Mouse (Mus musculus) erythroblast, embryonic 14.5 days (primary cell): ENCODE measurements around the gene Pard3b. TPM values are rescaled to one million over a fixed set of nuclear protein-coding genes. Genes with fewer than 3 reads are reported as not detected.

Source experiments
- H3K27me3 ChIP-seq: 2 replicates; pipeline ENCODE4 v1.6.1; 2012; ENCODE audit warnings: inconsistent platforms; ENCODE audit not compliant: control insufficient read depth
- H3K36me3 ChIP-seq: 2 replicates; pipeline ENCODE4 v1.6.1; 2012; ENCODE audit warnings: mild to moderate bottlenecking, inconsistent platforms; ENCODE audit not compliant: control insufficient read depth
- H3K4me1 ChIP-seq: 2 replicates; pipeline ENCODE4 v1.6.1; 2012; ENCODE audit warnings: inconsistent platforms; ENCODE audit not compliant: control insufficient read depth
- H3K4me3 ChIP-seq: replicated peaks from 2 replicates; pipeline ENCODE3; 2012; ENCODE audit warnings: moderate library complexity, mild to moderate bottlenecking, inconsistent platforms
- H3K9me3 ChIP-seq: 2 replicates; pipeline ENCODE4 v1.6.1; 2012; ENCODE audit warnings: low read length, inconsistent platforms, mixed read lengths; ENCODE audit not compliant: control insufficient read depth
- GATA1 ChIP-seq: IDR thresholded peaks from 2 replicates; pipeline ENCODE4 v1.6.1; 2012; ENCODE audit warnings: low read length, inconsistent platforms, mixed read lengths
- TAL1 ChIP-seq: IDR thresholded peaks from 3 replicates; pipeline ENCODE4 v1.6.1; 2012; ENCODE audit warnings: low read length, inconsistent platforms, mixed read lengths
- polyA plus RNA-seq: library from polyadenylated mRNA; stranded (reverse); fragments of >175 nt; gene quantifications from 2 replicates; pipeline ENCODE4 v1.2.3, GENCODE M21; 2012

Gene Pard3b
- polyA plus RNA-seq, 1 experiment: not detected

DNA sequence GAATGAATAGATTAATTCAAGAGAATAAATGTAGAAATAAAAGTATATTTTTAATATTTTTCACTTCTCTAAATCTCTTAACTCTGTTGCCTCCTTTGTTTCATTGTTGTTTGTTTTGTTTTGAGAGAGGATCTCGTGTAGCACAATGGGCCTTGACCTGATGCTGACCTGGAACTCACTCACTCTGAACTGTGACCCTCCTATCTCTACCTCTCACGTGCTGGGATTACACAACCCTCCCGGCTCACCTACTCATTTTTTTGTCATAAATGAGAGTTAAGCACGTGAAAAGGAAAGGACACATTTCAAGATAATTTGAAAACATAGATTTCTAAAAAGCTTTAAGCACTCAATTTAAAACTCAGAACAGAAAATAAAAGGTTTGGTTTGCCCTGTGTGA lies 928.0 kb downstream of the Pard3b start:
- TF ChIP-seq TAL1 (no peak), GATA1 (no peak)
- Histone ChIP-seq H3K9me3 (no peaks in the 10 kb centered on the region), H3K4me1 (no peaks in the 10 kb centered on the region), H3K4me3 (no peak overlapping the region), H3K36me3 (no peaks in the 10 kb centered on the region), H3K27me3 (no peaks in the 10 kb centered on the region)

DNA sequence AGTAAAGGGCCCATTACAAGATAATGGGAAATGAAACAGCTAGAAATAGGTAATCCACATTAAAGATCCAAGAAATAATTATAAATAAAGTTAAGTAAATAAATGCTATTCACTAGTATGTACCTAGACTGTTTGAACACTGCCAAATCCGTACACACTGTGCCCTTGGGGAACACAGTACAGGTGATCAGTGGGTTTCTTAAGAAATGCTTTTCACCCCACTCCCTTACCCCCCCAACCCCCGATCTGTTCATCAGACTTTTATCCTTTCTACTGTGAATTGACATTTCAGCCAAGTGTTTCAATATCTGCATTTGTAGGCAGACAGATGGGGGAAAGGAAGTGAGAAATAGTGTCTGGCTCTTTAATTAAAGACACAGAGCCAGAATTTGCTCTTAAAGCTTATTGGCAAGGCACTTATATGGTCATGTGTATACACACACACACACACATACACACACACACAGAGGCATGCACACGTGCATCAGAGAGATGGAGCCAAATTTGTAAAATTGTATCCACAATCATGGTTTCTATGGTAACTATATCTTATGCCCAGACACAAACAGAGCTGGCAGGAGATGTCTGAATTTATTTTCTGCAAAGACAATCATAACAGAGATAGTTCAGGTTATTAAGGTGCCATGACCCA lies 938.4 kb downstream of the Pard3b start:
- Histone ChIP-seq H3K36me3 (no peaks in the 10 kb centered on the region), H3K27me3 (no peaks in the 10 kb centered on the region), H3K4me1 (no peaks in the 10 kb centered on the region), H3K4me3 (no peak overlapping the region), H3K9me3 (no peaks in the 10 kb centered on the region)
- TF ChIP-seq GATA1: no peak
- TF ChIP-seq TAL1: no peak

DNA sequence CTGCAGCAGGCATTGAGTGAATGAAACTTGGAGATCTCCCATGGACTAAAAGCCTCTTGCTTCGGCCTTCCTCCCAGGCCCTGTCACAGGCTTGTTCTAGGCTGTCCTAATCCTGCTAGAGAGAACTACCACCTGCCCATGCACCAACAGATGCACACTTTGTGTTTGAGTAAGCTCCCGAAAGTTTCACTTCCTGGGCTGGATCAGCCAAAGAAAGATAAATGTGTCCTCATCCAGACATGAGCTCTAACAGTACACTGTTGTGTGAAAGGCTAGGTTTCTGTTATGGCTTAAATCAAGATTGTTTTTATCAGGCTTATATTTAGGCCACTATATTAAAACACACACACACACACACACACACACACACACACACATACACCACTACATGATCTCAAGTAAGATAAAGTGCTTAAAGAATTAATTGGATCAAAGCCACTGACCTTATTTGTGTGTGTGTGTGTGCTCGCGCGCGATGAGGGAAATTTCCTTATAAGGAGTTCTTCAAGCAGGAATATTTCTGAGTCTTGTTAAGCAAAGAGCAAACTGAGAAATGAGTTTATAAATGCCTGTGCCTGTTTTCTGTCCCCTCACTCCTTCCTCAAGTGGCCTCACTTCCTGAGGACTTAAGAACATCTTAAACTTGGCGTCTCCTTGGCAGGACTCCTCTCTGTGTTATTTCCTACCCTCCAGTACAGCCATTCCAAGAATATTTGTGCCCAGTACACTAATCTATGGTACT lies 940.6 kb downstream of the Pard3b start:
- no peak for TF ChIP-seq GATA1
- no peak for TF ChIP-seq TAL1

DNA sequence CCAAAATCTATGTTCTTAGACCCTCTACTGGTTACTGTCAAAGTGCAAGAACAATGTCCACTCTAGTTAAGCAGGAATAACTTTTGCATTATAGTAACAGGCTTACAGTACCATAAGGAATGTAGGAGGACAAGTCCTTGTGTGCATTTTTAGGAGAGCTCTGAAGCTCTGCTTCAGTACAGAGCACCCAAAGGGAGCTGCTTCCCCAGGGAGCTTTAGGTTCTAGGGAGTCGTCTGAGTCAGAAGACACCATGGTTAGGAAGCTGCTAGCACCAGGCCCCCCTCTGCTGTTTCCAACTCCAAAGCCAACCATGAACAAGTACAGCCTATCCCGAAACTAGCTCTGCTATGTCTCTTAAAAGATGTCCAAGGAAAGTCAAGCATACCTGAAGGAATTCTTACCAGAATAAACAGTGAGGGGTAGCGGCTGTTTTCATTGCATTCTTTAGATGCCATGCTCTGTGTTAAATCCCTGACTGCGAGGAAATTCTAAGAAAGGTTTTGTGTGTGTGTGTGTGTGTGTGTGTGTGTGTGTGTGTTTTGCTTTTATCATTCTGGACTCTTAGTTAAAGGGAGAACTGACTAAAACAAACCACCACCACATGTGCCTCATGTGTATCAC lies 941.8 kb downstream of the Pard3b start:
- H3K36me3 ChIP-seq: no peaks in the 10 kb centered on the region
- no peaks in the 10 kb centered on the region for H3K9me3 ChIP-seq
- no peaks in the 10 kb centered on the region for H3K27me3 ChIP-seq
- no peak for TF ChIP-seq TAL1
- no peak for TF ChIP-seq GATA1
- H3K4me1 ChIP-seq: no peaks in the 10 kb centered on the region
- no peak overlapping the region for H3K4me3 ChIP-seq

More for the DNA sequence above, 940.6 kb downstream of the Pard3b start:
- Histone ChIP-seq H3K27me3 (no peaks in the 10 kb centered on the region), H3K36me3 (no peaks in the 10 kb centered on the region), H3K4me3 (no peak overlapping the region), H3K4me1 (no peaks in the 10 kb centered on the region), H3K9me3 (no peaks in the 10 kb centered on the region)

DNA sequence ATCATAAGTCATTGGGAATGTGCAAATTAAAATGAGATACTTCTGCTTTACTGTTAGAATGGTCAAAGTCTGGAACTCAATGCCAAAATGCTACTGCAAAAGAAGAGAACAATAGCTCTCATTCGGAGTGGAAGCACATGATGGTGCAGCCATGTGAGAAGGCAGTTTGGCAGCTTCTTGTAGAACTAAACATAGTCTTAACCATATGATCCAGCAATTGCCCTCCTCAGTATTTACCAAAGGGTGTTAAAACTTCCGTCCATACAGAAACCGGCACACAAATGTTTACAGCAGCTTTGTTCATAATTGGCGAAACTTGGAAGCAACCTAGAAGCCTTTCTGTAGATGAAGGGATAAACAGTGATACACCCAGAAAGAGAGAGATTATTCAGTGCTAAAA lies 943.9 kb downstream of the Pard3b start:
- Histone ChIP-seq H3K4me1 (no peaks in the 10 kb centered on the region), H3K9me3 (no peaks in the 10 kb centered on the region), H3K4me3 (no peak overlapping the region), H3K27me3 (no peaks in the 10 kb centered on the region), H3K36me3 (no peaks in the 10 kb centered on the region)
- no peak for TF ChIP-seq TAL1
- TF ChIP-seq GATA1: no peak

DNA sequence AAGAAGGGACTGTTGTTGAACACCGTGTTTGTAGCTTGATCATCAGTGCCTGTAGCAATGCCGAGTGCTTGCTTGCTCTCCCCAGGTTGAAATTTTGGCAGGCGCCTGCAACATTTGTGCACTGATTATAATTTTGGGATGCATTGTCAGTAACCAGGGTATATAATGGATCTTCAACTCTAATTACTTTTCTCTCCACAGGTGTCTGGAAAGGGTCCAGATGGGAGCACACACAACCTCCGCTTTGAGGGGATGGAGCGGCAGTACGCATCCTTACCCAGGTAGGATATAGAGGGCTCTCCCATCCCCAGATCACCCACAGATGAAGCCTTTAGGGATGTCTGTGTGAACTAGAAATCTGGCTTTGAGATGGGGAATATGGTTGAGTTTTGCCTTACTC lies 948.9 kb downstream of the Pard3b start:
- Histone ChIP-seq H3K4me1 (no peaks in the 10 kb centered on the region), H3K4me3 (no peak overlapping the region), H3K36me3 (no peaks in the 10 kb centered on the region), H3K27me3 (no peaks in the 10 kb centered on the region), H3K9me3 (no peaks in the 10 kb centered on the region)
- TF ChIP-seq GATA1 (no peak), TAL1 (no peak)

DNA sequence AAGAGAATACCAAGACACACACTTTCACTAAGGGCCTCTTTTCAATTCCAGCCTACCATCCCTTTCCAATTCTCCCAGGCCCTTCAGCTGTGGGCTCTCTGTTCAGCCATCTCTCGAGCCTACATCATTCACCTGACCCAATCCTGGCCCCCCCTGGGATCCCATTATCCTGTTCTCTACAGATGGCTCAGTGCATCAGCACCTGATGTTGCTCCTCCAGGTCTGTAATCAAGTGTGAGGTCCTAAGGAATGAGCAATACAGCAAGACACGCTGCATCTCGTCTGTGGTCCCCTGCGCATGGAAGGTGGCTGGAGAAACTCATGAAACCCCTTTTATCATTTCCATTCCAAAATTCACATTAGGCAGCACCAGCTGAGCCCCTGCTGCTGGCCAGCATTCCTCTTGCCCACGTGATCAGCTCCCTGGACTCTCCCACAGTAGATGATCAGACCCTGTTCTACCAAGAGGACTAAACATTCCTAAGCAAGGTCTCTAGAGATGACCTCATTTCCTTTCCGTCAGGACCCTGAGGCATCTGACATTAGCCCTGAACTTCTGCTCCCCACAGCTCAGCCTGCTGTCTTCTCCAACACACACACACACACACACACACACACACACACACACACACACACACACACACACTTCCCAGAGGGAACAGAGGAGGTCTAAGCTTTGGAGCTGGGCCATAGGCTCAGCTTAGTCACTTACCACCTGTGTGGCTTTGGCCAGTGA lies 952.8 kb downstream of the Pard3b start:
- Histone ChIP-seq H3K4me1 (no peaks in the 10 kb centered on the region), H3K27me3 (no peaks in the 10 kb centered on the region), H3K9me3 (no peaks in the 10 kb centered on the region), H3K4me3 (no peak overlapping the region), H3K36me3 (no peaks in the 10 kb centered on the region)
- no peak for TF ChIP-seq GATA1
- TF ChIP-seq TAL1: no peak

DNA sequence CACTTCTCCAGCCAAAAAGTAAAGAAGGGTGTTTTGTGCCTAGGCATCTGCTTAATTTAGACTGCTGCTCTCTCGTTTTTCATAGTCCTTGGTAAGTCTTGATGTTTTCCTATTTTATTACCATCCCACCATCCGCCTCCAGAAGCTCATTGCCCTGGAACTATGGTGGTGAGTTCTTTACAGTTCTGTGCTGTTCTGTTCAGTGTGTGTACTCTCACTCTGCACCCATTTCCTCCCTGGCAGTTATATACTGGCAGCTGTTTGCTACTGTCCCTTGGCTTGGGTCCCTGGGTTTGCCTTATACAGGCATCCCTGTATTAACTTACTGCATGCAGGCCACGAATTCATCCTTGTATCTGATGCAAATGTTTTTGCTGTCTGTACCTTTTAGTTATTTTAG lies 956.8 kb downstream of the Pard3b start:
- Histone ChIP-seq H3K36me3 (no peaks in the 10 kb centered on the region), H3K27me3 (no peaks in the 10 kb centered on the region), H3K4me1 (no peaks in the 10 kb centered on the region), H3K9me3 (no peaks in the 10 kb centered on the region), H3K4me3 (no peak overlapping the region)
- TF ChIP-seq TAL1 (no peak), GATA1 (no peak)
